Mouse (Mus musculus) liver, embryonic 12.5 days (tissue): ENCODE results near the gene Cnn2. TPM values are rescaled to one million over a fixed set of nuclear protein-coding genes. Genes with fewer than 3 reads are reported as not detected.

Experiments used
- ATAC-seq: fragments of 200-750 bp; cut with Nextera tagmentation; 2 replicates; pipeline ENCODE4 v1.8.0; 2017; ENCODE audit warnings: moderate number of reproducible peaks, mild to moderate bottlenecking, moderate library complexity
- H3K27ac ChIP-seq: fragments of 300-500 bp; sonication (generic); 2 replicates; pipeline ENCODE4 v1.5.1; 2016; ENCODE audit warnings: mild to moderate bottlenecking
- H3K27me3 ChIP-seq: fragments of 300-500 bp; sonication (generic); replicated peaks from 2 replicates; pipeline ENCODE4 v1.6.1; 2016; ENCODE audit warnings: mild to moderate bottlenecking, moderate library complexity
- H3K36me3 ChIP-seq: fragments of 300-500 bp; sonication (generic); 2 replicates; pipeline ENCODE4 v1.6.1; 2016; ENCODE audit warnings: mild to moderate bottlenecking, moderate library complexity
- H3K4me1 ChIP-seq: fragments of 300-500 bp; sonication (generic); 2 replicates; pipeline ENCODE4 v1.6.1; 2016
- H3K4me2 ChIP-seq: fragments of 300-500 bp; sonication (generic); 2 replicates; pipeline ENCODE4 v1.6.1; 2016; ENCODE audit warnings: mild to moderate bottlenecking, moderate library complexity
- H3K4me3 ChIP-seq: fragments of 300-500 bp; sonication (generic); 2 replicates; pipeline ENCODE4 v1.5.1; 2016; ENCODE audit warnings: mild to moderate bottlenecking, moderate library complexity
- H3K9ac ChIP-seq: fragments of 300-500 bp; sonication (generic); 2 replicates; pipeline ENCODE4 v1.6.1; 2016; ENCODE audit warnings: mild to moderate bottlenecking, moderate library complexity
- H3K9me3 ChIP-seq: fragments of 300-500 bp; sonication (generic); replicated peaks from 2 replicates; pipeline ENCODE4 v1.6.1; 2016; ENCODE audit warnings: mild to moderate bottlenecking, moderate library complexity
- WGBS: fragments of 180-500 bp; shearing (Covaris S2); methylation state at CpG from one replicate; pipeline ENCODE4 v1.1.7; 2016; ENCODE audit not compliant: insufficient replicate concordance; 5-methylcytosine and 5-hydroxymethylcytosine counted together
- polyA plus RNA-seq: library from polyadenylated mRNA; unstranded; fragments of >200 nt; fragmentation: Nextera tagmentation; extraction: Ambion mirVana; gene quantifications from 2 replicates; pipeline ENCODE4 v1.2.1, GENCODE M21; 2016

The Cnn2 gene
- polyA plus RNA-seq, 1 experiment from 2014 or later: 75.4 TPM

DNA sequence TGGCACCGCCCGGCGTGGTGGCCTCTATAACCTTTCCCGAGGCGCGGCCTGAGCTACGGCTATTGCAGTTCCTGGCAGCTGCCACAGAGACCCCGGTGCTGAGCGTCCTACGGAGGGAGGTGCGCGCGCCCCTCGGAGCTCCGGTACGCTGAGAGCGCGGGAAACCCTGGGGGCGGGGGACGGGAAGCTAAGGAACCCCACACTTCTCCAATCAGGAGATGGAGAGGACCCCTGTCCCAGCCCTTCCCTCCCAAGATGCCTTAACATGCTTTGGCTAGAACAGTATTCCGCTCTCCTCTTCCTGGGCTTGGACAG lies 17.2 kb upstream of the Cnn2 start:
- 5% methylated on average over 21 of the region's 21 CpGs for WGBS
- Histone ChIP-seq H3K9ac (0 out of 2 replicates have a peak overlapping the region, but pooled peaks have one; percentile 24), H3K27me3 (peaks cover 62% of the 10 kb centered on the region), H3K4me1 (peaks cover 7% of the 10 kb centered on the region), H3K4me2 (peak overlapping the region; percentile 61), H3K27ac (no peak overlapping the region), H3K36me3 (peaks cover 48% of the 10 kb centered on the region), H3K4me3 (peak overlapping the region; percentile 36), H3K9me3 (peaks cover 10% of the 10 kb centered on the region)
- ATAC-seq: no peak

- 57% methylated on average over 14 of the region's 14 CpGs for WGBS
- H3K4me1 ChIP-seq: peaks cover 7% of the 10 kb centered on the region
- no peak overlapping the region for H3K4me2 ChIP-seq
- H3K27ac ChIP-seq: no peak overlapping the region
- no peak overlapping the region for H3K9ac ChIP-seq
- H3K4me3 ChIP-seq: no peak overlapping the region
- H3K27me3 ChIP-seq: peaks cover 62% of the 10 kb centered on the region
- peaks cover 48% of the 10 kb centered on the region for H3K36me3 ChIP-seq
- 0 out of 2 replicates have a peak, but pooled peaks have one; percentile 9 for ATAC-seq
- H3K9me3 ChIP-seq: peaks cover 27% of the 10 kb centered on the region
Measured at GRCm38 (mm10) chr10:79972831-79973230, 15.6 kb upstream of the Cnn2 start.

- no peak overlapping the region for H3K4me3 ChIP-seq
- peaks cover 49% of the 10 kb centered on the region for H3K27me3 ChIP-seq
- peaks cover 37% of the 10 kb centered on the region for H3K9me3 ChIP-seq
- no peak overlapping the region for H3K9ac ChIP-seq
- H3K4me1 ChIP-seq: peaks cover 7% of the 10 kb centered on the region
- no peak overlapping the region for H3K4me2 ChIP-seq
- H3K36me3 ChIP-seq: peaks cover 52% of the 10 kb centered on the region
- no peak overlapping the region for H3K27ac ChIP-seq
- WGBS: 86% methylated on average over 21 of the region's 21 CpGs
- ATAC-seq: no peak
Measured at GRCm38 (mm10) chr10:79974087-79974486, 14.3 kb upstream of the Cnn2 start.

DNA sequence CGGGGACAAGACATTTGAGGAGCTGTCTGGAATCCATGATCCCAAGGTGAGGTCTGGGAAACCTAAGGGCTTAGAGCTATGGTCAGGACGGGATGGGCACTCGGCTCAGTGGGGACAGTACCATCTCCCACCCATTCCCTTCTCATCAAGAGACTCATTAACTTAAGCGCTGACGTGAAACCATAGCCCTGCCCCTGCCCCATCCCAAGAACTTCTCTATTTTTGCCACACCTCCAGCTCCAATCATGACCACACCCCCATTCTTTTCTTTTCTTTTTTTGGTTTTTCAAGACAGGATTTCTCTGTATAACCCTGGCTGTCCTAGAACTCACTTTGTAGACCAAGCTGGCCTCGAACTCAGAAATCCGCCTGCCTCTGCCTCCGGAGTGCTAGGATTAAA lies 13.7 kb upstream of the Cnn2 start:
- no peak for ATAC-seq
- H3K9ac ChIP-seq: no peak overlapping the region
- H3K36me3 ChIP-seq: peaks cover 58% of the 10 kb centered on the region
- no peak overlapping the region for H3K27ac ChIP-seq
- peaks cover 43% of the 10 kb centered on the region for H3K27me3 ChIP-seq
- no peak overlapping the region for H3K4me3 ChIP-seq
- H3K4me1 ChIP-seq: peaks cover 7% of the 10 kb centered on the region
- WGBS: 68% methylated on average over 8 of the region's 8 CpGs
- peaks cover 37% of the 10 kb centered on the region for H3K9me3 ChIP-seq
- no peak overlapping the region for H3K4me2 ChIP-seq

DNA sequence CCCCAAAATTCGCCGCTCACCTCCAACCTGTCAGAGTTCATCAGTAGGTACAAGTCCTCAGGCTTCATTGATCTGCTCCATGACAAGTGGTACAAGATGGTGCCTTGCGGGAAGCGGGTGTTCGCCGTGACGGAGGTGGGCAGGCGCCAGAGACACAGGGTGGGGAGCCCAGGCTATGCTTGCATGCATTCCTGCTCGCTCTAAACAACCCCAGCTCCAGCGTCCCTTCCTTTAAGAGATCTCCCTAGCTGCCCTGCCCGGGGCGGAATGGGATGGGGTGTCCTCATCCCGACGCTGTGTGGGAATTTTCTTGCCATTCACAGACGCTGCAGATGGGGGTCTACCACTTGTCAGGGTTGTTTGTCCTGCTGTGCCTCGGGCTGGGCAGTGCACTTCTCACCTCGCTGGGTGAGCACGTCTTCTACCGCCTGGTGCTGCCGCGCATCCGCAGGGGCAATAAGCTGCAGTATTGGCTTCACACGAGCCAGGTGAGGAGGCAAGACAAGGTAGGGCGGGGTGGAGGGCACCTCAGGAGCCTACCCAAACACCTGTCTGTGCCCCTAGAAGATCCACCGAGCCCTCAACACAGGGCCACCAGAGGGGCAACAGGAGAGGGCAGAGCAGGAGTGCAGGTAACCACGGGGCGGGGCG lies 12.2 kb upstream of the Cnn2 start:
- no peak for ATAC-seq
- peaks cover 73% of the 10 kb centered on the region for H3K36me3 ChIP-seq

GRCm38 (mm10) chr10:79976722-79977107 lies 11.7 kb upstream of the Cnn2 start:
- Histone ChIP-seq H3K27me3 (peaks cover 23% of the 10 kb centered on the region), H3K36me3 (peaks cover 78% of the 10 kb centered on the region), H3K9ac (no peak overlapping the region), H3K9me3 (peaks cover 37% of the 10 kb centered on the region), H3K4me2 (no peak overlapping the region), H3K4me1 (peaks cover 11% of the 10 kb centered on the region), H3K4me3 (no peak overlapping the region), H3K27ac (no peak overlapping the region)
- ATAC-seq: no peak
- WGBS: 93% methylated on average over 36 of the region's 36 CpGs

More for the DNA sequence above, 12.2 kb upstream of the Cnn2 start:
- H3K4me2 ChIP-seq: no peak overlapping the region
- H3K27me3 ChIP-seq: peaks cover 28% of the 10 kb centered on the region
- WGBS: 90% methylated on average over 28 of the region's 28 CpGs
- H3K4me1 ChIP-seq: peaks cover 6% of the 10 kb centered on the region
- no peak overlapping the region for H3K9ac ChIP-seq
- H3K9me3 ChIP-seq: peaks cover 37% of the 10 kb centered on the region
- H3K4me3 ChIP-seq: no peak overlapping the region
- no peak overlapping the region for H3K27ac ChIP-seq

- WGBS: 93% methylated on average over 28 of the region's 28 CpGs
- Histone ChIP-seq H3K27me3 (peaks cover 17% of the 10 kb centered on the region), H3K27ac (no peak overlapping the region), H3K9me3 (peaks cover 37% of the 10 kb centered on the region), H3K36me3 (peaks cover 81% of the 10 kb centered on the region), H3K9ac (no peak overlapping the region), H3K4me1 (peaks cover 17% of the 10 kb centered on the region), H3K4me2 (no peak overlapping the region), H3K4me3 (no peak overlapping the region)
- ATAC-seq: no peak
Measured at GRCm38 (mm10) chr10:79977324-79977723, 11.1 kb upstream of the Cnn2 start.

GRCm38 (mm10) chr10:79978061-79978460 lies 10.3 kb upstream of the Cnn2 start:
- no peak for ATAC-seq
- Histone ChIP-seq H3K36me3 (peaks cover 86% of the 10 kb centered on the region), H3K4me2 (no peak overlapping the region), H3K27ac (no peak overlapping the region), H3K4me1 (peaks cover 24% of the 10 kb centered on the region), H3K27me3 (peaks cover 9% of the 10 kb centered on the region), H3K9me3 (peaks cover 37% of the 10 kb centered on the region), H3K9ac (no peak overlapping the region), H3K4me3 (no peak overlapping the region)
- WGBS: 93% methylated on average over 21 of the region's 21 CpGs

GRCm38 (mm10) chr10:79979401-79980155 lies 8.8 kb upstream of the Cnn2 start:
- Histone ChIP-seq H3K9me3 (peaks cover 37% of the 10 kb centered on the region), H3K9ac (no peak overlapping the region), H3K4me2 (no peak overlapping the region), H3K4me3 (no peak overlapping the region), H3K27ac (no peak overlapping the region), H3K36me3 (peaks cover 78% of the 10 kb centered on the region), H3K27me3 (no peaks in the 10 kb centered on the region), H3K4me1 (peaks cover 29% of the 10 kb centered on the region)
- 89% methylated on average over 22 of the region's 22 CpGs for WGBS
- no peak for ATAC-seq

DNA sequence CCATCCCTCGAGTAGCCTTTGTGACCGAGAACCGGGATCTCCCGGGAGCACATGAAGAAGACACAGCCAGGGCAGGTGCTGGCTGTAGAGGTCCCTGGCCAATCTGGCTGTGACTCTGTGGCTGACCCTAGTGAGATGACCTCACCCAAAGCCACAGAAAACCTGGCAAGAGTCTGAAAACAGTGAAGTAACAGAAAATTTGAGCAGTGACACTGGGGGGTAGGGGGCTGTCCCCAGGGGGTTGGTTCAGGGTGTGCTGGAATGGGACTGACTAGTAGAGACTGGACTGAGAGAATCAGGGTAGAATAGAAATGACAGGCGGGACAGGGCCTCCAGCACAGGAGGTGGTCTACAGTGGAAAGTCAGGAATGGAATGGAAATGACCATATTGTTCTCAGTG lies 5.2 kb upstream of the Cnn2 start:
- ATAC-seq: no peak
- peak overlapping the region; percentile 99 for H3K27ac ChIP-seq
- peaks cover 57% of the 10 kb centered on the region for H3K4me1 ChIP-seq
- peaks cover 7% of the 10 kb centered on the region for H3K27me3 ChIP-seq
- 77% methylated on average over 5 of the region's 5 CpGs for WGBS
- peaks cover 6% of the 10 kb centered on the region for H3K9me3 ChIP-seq
- H3K36me3 ChIP-seq: peaks cover 42% of the 10 kb centered on the region
- peak overlapping the region; percentile 83 for H3K9ac ChIP-seq
- H3K4me2 ChIP-seq: peak overlapping the region; percentile 87
- H3K4me3 ChIP-seq: peak overlapping the region; percentile 78

DNA sequence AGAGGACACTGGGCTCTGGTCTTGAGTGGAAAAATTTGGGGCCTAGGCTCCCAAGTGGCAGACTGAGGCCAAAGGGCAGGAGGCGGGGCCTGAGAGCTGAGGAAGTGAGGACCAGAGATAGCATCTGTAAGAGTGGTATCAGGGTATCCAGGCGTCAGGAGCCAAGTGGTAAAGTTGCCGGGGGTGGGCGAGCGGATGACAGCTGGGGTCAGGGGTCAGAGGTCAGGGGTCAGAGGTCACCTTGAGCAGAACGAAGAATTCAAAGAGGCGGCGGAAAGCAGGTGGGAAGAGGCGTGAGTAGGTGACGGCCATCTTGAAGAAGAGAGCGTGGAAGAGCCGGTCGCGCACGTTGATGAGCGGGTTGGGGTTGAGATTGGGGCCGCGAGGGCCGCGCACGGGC lies 4.7 kb upstream of the Cnn2 start:
- peaks cover 38% of the 10 kb centered on the region for H3K36me3 ChIP-seq
- peak overlapping the region; percentile 99 for H3K27ac ChIP-seq
- H3K27me3 ChIP-seq: peaks cover 12% of the 10 kb centered on the region
- no peak for ATAC-seq
- WGBS: under 1% methylated on average over 21 of the region's 21 CpGs
- peak overlapping the region; percentile 87 for H3K4me2 ChIP-seq
- H3K4me1 ChIP-seq: peaks cover 62% of the 10 kb centered on the region
- H3K4me3 ChIP-seq: peak overlapping the region; percentile 78
- H3K9ac ChIP-seq: peak overlapping the region; percentile 83
- H3K9me3 ChIP-seq: 0 out of 2 replicates have a peak, but pooled peaks cover 2% of the 10 kb centered on the region

GRCm38 (mm10) chr10:79984195-79984816 lies 4.1 kb upstream of the Cnn2 start, which contains the start of gene Tmem259:
TSS of gene Tmem259 (minus strand) at chr10:79984330.
- peak within 1 kb of the TSS; percentile 78 for H3K4me3 ChIP-seq
- H3K27me3 ChIP-seq: peaks cover 18% of the 10 kb centered on the region
- peaks cover 31% of the 10 kb centered on the region for H3K36me3 ChIP-seq
- WGBS: under 1% methylated on average over 49 of the region's 49 CpGs
- peak within 1 kb of the TSS; percentile 87 for H3K4me2 ChIP-seq
- peak within 1 kb of the TSS; percentile 99 for H3K27ac ChIP-seq
- ATAC-seq: peak; percentile 76
- no peaks in the 10 kb centered on the region for H3K9me3 ChIP-seq
- H3K9ac ChIP-seq: peak within 1 kb of the TSS; percentile 83
- peaks cover 68% of the 10 kb centered on the region for H3K4me1 ChIP-seq
